8 mouse cellular contexts compared by ENCODE assay signal in genomic region chr7:80992063-80992462, GRCm38 (mm10). TPM values are rescaled to one million over a fixed set of nuclear protein-coding genes. Genes with fewer than 3 reads are reported as not detected.
A peak's percentile ranks its signal among the peaks of the same experiment; 100 is the strongest.
DNase-seq lines count a peak whose midpoint lies in the region; ATAC-seq and TF ChIP-seq lines count a peak whose summit lies in the region.

No protein-coding gene starts in this region.

- H3K4me3 ChIP-seq in heart, embryonic 10.5 days = peak overlapping the region; percentile 96
- H3K4me3 ChIP-seq in bone marrow macrophage, adult 2 months (ENCODE audit: insufficient read depth, low read length) = peak overlapping the region; percentile 73; the same call in 1 of the 2 replicates
- H3K4me3 ChIP-seq in hindbrain, embryonic 14.5 days (replicated peaks; ENCODE audit: low read length) = peak overlapping the region; percentile 96
- peak overlapping the region; percentile 92 for H3K4me3 ChIP-seq in midbrain, embryonic 14.5 days (replicated peaks; ENCODE audit: low read depth, low read length)
- no peak overlapping the region for H3K4me3 ChIP-seq in thymus, adult 2 months (ENCODE audit: control insufficient read depth, insufficient read depth, low read length)

- peak overlapping the region; percentile 100 for H3K27ac ChIP-seq in heart, embryonic 10.5 days
- H3K27ac ChIP-seq in bone marrow macrophage, adult 2 months (ENCODE audit: insufficient read depth, low read depth, low read length) = no peak overlapping the region
- peak overlapping the region; percentile 95; the same call in 1 of the 2 replicates for H3K27ac ChIP-seq in hindbrain, embryonic 14.5 days
- H3K27ac ChIP-seq in midbrain, embryonic 14.5 days (replicated peaks; ENCODE audit: low read depth, low read length) = peak overlapping the region; percentile 97; the same call in 1 of the 2 replicates
- H3K27ac ChIP-seq in thymus, adult 2 months (ENCODE audit: control insufficient read depth, insufficient read depth, low read length) = no peak overlapping the region

- H3K27me3 ChIP-seq in heart, embryonic 10.5 days (ENCODE audit: insufficient read depth, poor library complexity, severe bottlenecking) = no peaks in the 10 kb centered on the region
- H3K27me3 ChIP-seq in hindbrain, embryonic 14.5 days (ENCODE audit: control insufficient read depth, insufficient read depth, low read length) = no peaks in the 10 kb centered on the region
- no peaks in the 10 kb centered on the region for H3K27me3 ChIP-seq in midbrain, embryonic 14.5 days (ENCODE audit: control insufficient read depth, insufficient read depth, low read length)
- no peaks in the 10 kb centered on the region for H3K27me3 ChIP-seq in thymus, adult 2 months (ENCODE audit: control insufficient read depth, insufficient read depth, low read length)

- no peaks in the 10 kb centered on the region for H3K9me3 ChIP-seq in heart, embryonic 10.5 days
- H3K9me3 ChIP-seq in hindbrain, embryonic 14.5 days (ENCODE audit: control insufficient read depth, low read length) = no peaks in the 10 kb centered on the region
- no peaks in the 10 kb centered on the region for H3K9me3 ChIP-seq in midbrain, embryonic 14.5 days (ENCODE audit: control insufficient read depth, low read length)

- 73% methylated on average over 6 of the region's 6 CpGs for WGBS in heart, embryonic 10.5 days
- WGBS in hindbrain, embryonic 14.5 days = 80% methylated on average over 6 of the region's 6 CpGs
- WGBS in midbrain, embryonic 14.5 days = 76% methylated on average over 6 of the region's 6 CpGs
- 78% methylated on average over 6 of the region's 6 CpGs for WGBS in thymus, adult 2 months

- TF ChIP-seq CTCF in bone marrow macrophage, adult 2 months (IDR thresholded peaks at IDR 0.05; ENCODE audit: low read depth, low read length) = no peak
- no peak for TF ChIP-seq CTCF in thymus, adult 2 months (IDR thresholded peaks at IDR 0.05; ENCODE audit: borderline replicate concordance, control insufficient read depth, extremely low read depth, insufficient read depth, low read length, poor library complexity)

- peaks cover 41% of the 10 kb centered on the region for H3K4me1 ChIP-seq in heart, embryonic 10.5 days
- peaks cover 20% of the 10 kb centered on the region for H3K4me1 ChIP-seq in bone marrow macrophage, adult 2 months (ENCODE audit: control insufficient read depth, insufficient read depth, low read length)
- H3K4me1 ChIP-seq in hindbrain, embryonic 14.5 days (replicated peaks; ENCODE audit: control insufficient read depth, insufficient read depth, low read length) = peaks cover 29% of the 10 kb centered on the region
- peaks cover 27% of the 10 kb centered on the region for H3K4me1 ChIP-seq in midbrain, embryonic 14.5 days (ENCODE audit: control insufficient read depth, insufficient read depth, low read length)
- H3K4me1 ChIP-seq in thymus, adult 2 months (replicated peaks; ENCODE audit: control insufficient read depth, insufficient read depth, low read length) = peaks cover 10% of the 10 kb centered on the region

- 0 out of 2 replicates have a peak, but pooled peaks cover 3% of the 10 kb centered on the region for H3K36me3 ChIP-seq in heart, embryonic 10.5 days
- H3K36me3 ChIP-seq in hindbrain, embryonic 14.5 days (replicated peaks; ENCODE audit: control insufficient read depth, insufficient read depth) = no peaks in the 10 kb centered on the region
- H3K36me3 ChIP-seq in midbrain, embryonic 14.5 days (ENCODE audit: control insufficient read depth, insufficient read depth, low read length) = no peaks in the 10 kb centered on the region
- no peaks in the 10 kb centered on the region for H3K36me3 ChIP-seq in thymus, adult 2 months (ENCODE audit: control insufficient read depth, insufficient read depth, low read length)

- no peak for DNase-seq in heart, embryonic 10.5 days (ENCODE audit: low spot score)
- DNase-seq in heart, postnatal 36 days = no peak
- no peak for DNase-seq in hindbrain, embryonic 14.5 days (ENCODE audit: low spot score)
- no peak for DNase-seq in midbrain, embryonic 14.5 days
- no peak for DNase-seq in thymus, adult 2 months
- no peak for DNase-seq in kidney, postnatal 14 days
- DNase-seq in yolk sac, embryonic 10.5 days (ENCODE audit: low spot score) = no peak

- no peak for ATAC-seq in hindbrain, embryonic 14.5 days (ENCODE audit: low FRiP score)
- no peak for ATAC-seq in midbrain, embryonic 14.5 days (ENCODE audit: low FRiP score, low TSS enrichment)

- H3K9ac ChIP-seq in hindbrain, embryonic 14.5 days = peak overlapping the region; percentile 96
- peak overlapping the region; percentile 97 for H3K9ac ChIP-seq in midbrain, embryonic 14.5 days (replicated peaks; ENCODE audit: low read length)

- H3K4me2 ChIP-seq in hindbrain, embryonic 14.5 days (replicated peaks) = peak overlapping the region; percentile 93
- H3K4me2 ChIP-seq in midbrain, embryonic 14.5 days (ENCODE audit: low read length) = peak overlapping the region; percentile 89

- intact Hi-C loops in heart, postnatal 36 days (cut with DNase I) = loop anchor here (2.0 to 5.0 kb wide), 3 partner anchors 45 to 145 kb away; partner anchors contain the start of genes Sec11a and Wdr73

- TF ChIP-seq POLR2A in bone marrow macrophage, adult 2 months (IDR thresholded peaks at IDR 0.05; ENCODE audit: borderline replicate concordance, low read depth, low read length) = no peak
- no peak for TF ChIP-seq POLR2A in thymus, adult 2 months (IDR thresholded peaks at IDR 0.05; ENCODE audit: control insufficient read depth, extremely low read depth, insufficient read depth, low read length, poor library complexity)

RNA-seq across cellular contexts. Expression of gene Zfp592, which starts 1.4 kb away (rescaled TPM):
- polyA plus RNA-seq in heart, embryonic 10.5 days (2016; fragmentation: Nextera tagmentation; extraction: Ambion mirVana) = 14.8 and 15.1 TPM in 2 replicates
- total RNA-seq in heart, postnatal 36 days (2021) = 10 to 100 TPM; 14.3 to 16.4 TPM
- polyA plus RNA-seq in bone marrow macrophage, adult 2 months (2012; ENCODE audit: insufficient read depth, insufficient read length, missing spikeins) = 23.5 and 23.6 TPM in 2 replicates
- 10.4 and 12.3 TPM in 2 replicates for polyA plus RNA-seq in hindbrain, embryonic 14.5 days (2014; fragmentation: Nextera tagmentation; extraction: Ambion mirVana)
- 8.5 and 10.2 TPM in 2 replicates for polyA plus RNA-seq in midbrain, embryonic 14.5 days (2014; fragmentation: Nextera tagmentation; extraction: Ambion mirVana)
- 45.0 and 46.2 TPM in 2 replicates for polyA plus RNA-seq in thymus, adult 2 months (2012; rRNA removed)

RNA-seq across cellular contexts. Expression of gene Sec11a, which starts 44.5 kb away (rescaled TPM):
- 167 and 206 TPM in 2 replicates for polyA plus RNA-seq in heart, embryonic 10.5 days (2016; fragmentation: Nextera tagmentation; extraction: Ambion mirVana)
- 10 to 100 TPM; 51.2 to 52.2 TPM for total RNA-seq in heart, postnatal 36 days (2021)
- 99.2 and 105 TPM in 2 replicates for polyA plus RNA-seq in bone marrow macrophage, adult 2 months (2012; ENCODE audit: insufficient read depth, insufficient read length, missing spikeins)
- polyA plus RNA-seq in hindbrain, embryonic 14.5 days (2014; fragmentation: Nextera tagmentation; extraction: Ambion mirVana) = 147 and 156 TPM in 2 replicates
- 140 and 147 TPM in 2 replicates for polyA plus RNA-seq in midbrain, embryonic 14.5 days (2014; fragmentation: Nextera tagmentation; extraction: Ambion mirVana)
- polyA plus RNA-seq in thymus, adult 2 months (2012; rRNA removed) = 92.1 and 107 TPM in 2 replicates

Comparison
In these comparisons a context has a peak if more than half of its experiments do, and no peak if none do; other contexts are left out.
1. H3K27ac ChIP-seq: peak in heart, embryonic 10.5 days (single experiment), hindbrain, embryonic 14.5 days (single experiment) and midbrain, embryonic 14.5 days (single experiment); none in bone marrow macrophage, adult 2 months (single experiment) and thymus, adult 2 months (single experiment).